Mouse (Mus musculus) lung, postnatal 0 days (tissue): Measurements from ENCODE around the gene Memo1. TPM values are rescaled to one million over a fixed set of nuclear protein-coding genes. Genes with fewer than 3 reads are reported as not detected.
"Not testable (repeated sequence)": the region's sequence is repeated elsewhere in the genome, so short reads cannot be mapped to it uniquely, and the experiment has no call there.

Experiments used
- ATAC-seq: fragments of 200-750 bp; cut with Nextera tagmentation; 2 replicates; pipeline ENCODE4 v1.8.0; 2017; ENCODE audit warnings: moderate library complexity
- DNase-seq: peaks from one replicate; pipeline ENCODE4 v3.0.0-alpha.2; 2016; ENCODE audit warnings: low spot score
- H3K27ac ChIP-seq: fragments of 300-500 bp; sonication (generic); 2 replicates; pipeline ENCODE4 v1.5.1; 2014; ENCODE audit warnings: antibody characterized with exemption, mild to moderate bottlenecking, low read length, mixed read lengths
- H3K27me3 ChIP-seq: fragments of 300-500 bp; sonication (generic); replicated peaks from 2 replicates; pipeline ENCODE4 v1.6.1; 2014; ENCODE audit warnings: low read length, mixed read lengths; ENCODE audit not compliant: insufficient read depth
- H3K36me3 ChIP-seq: fragments of 300-500 bp; sonication (generic); 2 replicates; pipeline ENCODE4 v1.6.1; 2014; ENCODE audit warnings: low read length, mixed read lengths; ENCODE audit not compliant: insufficient read depth
- H3K4me1 ChIP-seq: fragments of 300-500 bp; sonication (generic); 2 replicates; pipeline ENCODE4 v1.6.1; 2014; ENCODE audit warnings: antibody characterized with exemption, low read depth, low read length, mixed read lengths; ENCODE audit not compliant: insufficient read depth
- H3K4me2 ChIP-seq: fragments of 300-500 bp; sonication (generic); replicated peaks from 2 replicates; pipeline ENCODE4 v1.6.1; 2014; ENCODE audit warnings: low read depth, mild to moderate bottlenecking, low read length, moderate library complexity, mixed read lengths
- H3K4me3 ChIP-seq: fragments of 300-500 bp; sonication (generic); 2 replicates; pipeline ENCODE4 v1.5.1; 2014; ENCODE audit warnings: low read depth, low read length
- H3K9ac ChIP-seq: fragments of 300-500 bp; sonication (generic); replicated peaks from 2 replicates; pipeline ENCODE4 v1.6.1; 2014; ENCODE audit warnings: low read depth, mild to moderate bottlenecking
- H3K9me3 ChIP-seq: fragments of 300-500 bp; sonication (generic); 2 replicates; pipeline ENCODE4 v1.6.1; 2016; ENCODE audit warnings: low read length, mixed read lengths
- CTCF ChIP-seq: IDR thresholded peaks from 2 replicates; pipeline ENCODE4 v1.5.1; 2016; ENCODE audit warnings: antibody characterized with exemption, mild to moderate bottlenecking
- EP300 ChIP-seq: IDR thresholded peaks from 2 replicates; pipeline ENCODE4 v1.6.1; 2016; ENCODE audit warnings: antibody characterized with exemption, mild to moderate bottlenecking, control low read depth
- WGBS: fragments of 180-500 bp; shearing (Covaris S2); extraction: QIAGEN DNeasy Blood & Tissue Kit; methylation state at CpG from one replicate; pipeline ENCODE4 v1.1.7; 2014; 5-methylcytosine and 5-hydroxymethylcytosine counted together
- polyA plus RNA-seq: library from polyadenylated mRNA; unstranded; fragments of >200 nt; fragmentation: Nextera tagmentation; extraction: Ambion mirVana; gene quantifications from 2 replicates; pipeline ENCODE4 v1.2.1, GENCODE M21; 2015

Memo1 gene
- polyA plus RNA-seq, 1 experiment from 2014 or later: 54.2 TPM

DNA sequence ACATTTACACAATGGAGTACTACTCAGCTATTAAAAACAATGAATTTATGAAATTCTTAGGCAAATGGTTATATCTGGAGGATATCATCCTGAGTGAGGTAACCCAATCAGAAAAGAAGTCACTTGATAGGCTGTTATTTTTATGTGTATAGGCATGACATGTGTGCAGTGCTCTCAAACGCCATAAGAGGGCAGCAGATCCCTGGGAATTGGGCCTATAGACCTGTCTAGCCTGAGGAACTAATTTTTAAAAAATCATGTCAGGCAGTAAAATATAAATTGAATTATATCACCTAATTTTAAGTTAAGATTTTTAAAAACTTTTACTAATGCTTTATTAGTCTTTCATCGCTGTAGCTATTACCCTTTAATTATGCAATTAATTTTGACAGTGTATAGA lies 32.8 kb upstream of the Memo1 start:
- 49% methylated on average over 2 of the region's 2 CpGs for WGBS
- TF ChIP-seq CTCF: peak; percentile 73
- not testable (repeated sequence) for H3K36me3 ChIP-seq, H3K9ac ChIP-seq, H3K27me3 ChIP-seq, H3K4me1 ChIP-seq, H3K4me3 ChIP-seq, H3K27ac ChIP-seq, H3K9me3 ChIP-seq, H3K4me2 ChIP-seq
- DNase-seq: peak; percentile 60
- peak; percentile 55 for ATAC-seq

GRCm38 (mm10) chr17:74327195-74327594 lies 31.9 kb upstream of the Memo1 start:
- not testable (repeated sequence) for H3K4me2 ChIP-seq, H3K27ac ChIP-seq, H3K9me3 ChIP-seq, H3K4me1 ChIP-seq, DNase-seq, H3K9ac ChIP-seq, H3K36me3 ChIP-seq, H3K4me3 ChIP-seq, H3K27me3 ChIP-seq, ATAC-seq
- 84% methylated on average over 7 of the region's 7 CpGs for WGBS

GRCm38 (mm10) chr17:74323844-74324243 lies 28.5 kb upstream of the Memo1 start, which contains the start of gene Dpy30:
Gene Dpy30, minus strand, starts transcription at chr17:74323944.
- WGBS: 77% methylated on average over 2 of the region's 2 CpGs
- Histone ChIP-seq H3K4me2 (no peak within 1 kb of the TSS), H3K9me3 (no peaks in the 10 kb centered on the region), H3K27me3 (no peaks in the 10 kb centered on the region), H3K27ac (no peak within 1 kb of the TSS), H3K9ac (no peak within 1 kb of the TSS), H3K4me3 (no peak within 1 kb of the TSS), H3K4me1 (no peaks in the 10 kb centered on the region), H3K36me3 (no peaks in the 10 kb centered on the region)
- ATAC-seq (no peak), DNase-seq (no peak)
- TF ChIP-seq EP300 (no peak), CTCF (no peak)

GRCm38 (mm10) chr17:74322400-74323054 lies 27.2 kb upstream of the Memo1 start:
- ATAC-seq (no peak), DNase-seq (no peak)
- Histone ChIP-seq H3K4me3 (no peak overlapping the region), H3K27me3 (no peaks in the 10 kb centered on the region), H3K9ac (no peak overlapping the region), H3K4me2 (no peak overlapping the region), H3K27ac (no peak overlapping the region), H3K9me3 (no peaks in the 10 kb centered on the region), H3K36me3 (no peaks in the 10 kb centered on the region), H3K4me1 (no peaks in the 10 kb centered on the region)
- no peak for TF ChIP-seq EP300
- TF ChIP-seq CTCF: peak; percentile 50
- 38% methylated on average over 5 of the region's 5 CpGs for WGBS

GRCm38 (mm10) chr17:74318721-74319120 lies 23.4 kb upstream of the Memo1 start:
- no peak for ATAC-seq
- Histone ChIP-seq H3K4me3 (no peak overlapping the region), H3K4me2 (no peak overlapping the region), H3K9ac (no peak overlapping the region), H3K27me3 (no peaks in the 10 kb centered on the region), H3K27ac (no peak overlapping the region), H3K36me3 (no peaks in the 10 kb centered on the region), H3K4me1 (peaks cover 6% of the 10 kb centered on the region; the same call in 1 of the 2 replicates), H3K9me3 (no peaks in the 10 kb centered on the region)
- no peak for DNase-seq
- TF ChIP-seq CTCF (peak; percentile 25; the same call in 1 of the 2 replicates), EP300 (no peak)
- WGBS: 96% methylated on average over 6 of the region's 6 CpGs

DNA sequence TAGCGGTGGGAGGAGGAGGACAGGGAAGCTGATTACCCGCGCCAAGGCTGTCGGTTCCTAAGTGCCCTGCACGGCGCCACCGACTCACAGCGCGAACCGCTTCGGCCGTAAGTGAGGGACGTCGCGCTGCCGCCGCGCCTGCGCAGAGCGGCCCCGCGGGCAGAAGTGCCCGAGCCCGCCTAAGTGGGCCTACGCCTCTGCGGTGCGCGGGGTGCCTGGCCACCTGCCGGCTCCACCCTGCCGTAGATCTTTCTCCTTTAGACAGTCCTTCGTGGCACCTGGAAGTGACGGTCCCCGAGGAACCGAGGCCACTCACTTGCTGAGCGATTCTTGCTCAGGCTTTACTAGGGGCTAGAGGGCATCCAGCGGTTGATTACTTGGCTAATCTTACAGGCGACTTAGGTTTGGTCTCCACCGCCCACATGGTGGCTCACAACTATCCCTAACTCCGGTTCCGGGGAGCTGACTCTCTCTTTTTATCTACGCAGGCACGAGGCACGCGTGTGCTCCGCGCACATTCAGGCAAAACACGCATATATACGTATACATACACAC lies 21.1 kb upstream of the Memo1 start:
- H3K4me1 ChIP-seq: peaks cover 6% of the 10 kb centered on the region; the same call in 1 of the 2 replicates
- H3K4me3 ChIP-seq: peak overlapping the region; percentile 86
- peak overlapping the region; percentile 55 for H3K9ac ChIP-seq
- no peaks in the 10 kb centered on the region for H3K9me3 ChIP-seq
- TF ChIP-seq EP300 (no peak), CTCF (peak; percentile 39; the same call in 1 of the 2 replicates)
- H3K36me3 ChIP-seq: no peaks in the 10 kb centered on the region
- DNase-seq (peak; percentile 94), ATAC-seq (peak; percentile 96)
- under 1% methylated on average over 46 of the region's 48 CpGs for WGBS
- H3K4me2 ChIP-seq: peak overlapping the region; percentile 85
- H3K27me3 ChIP-seq: no peaks in the 10 kb centered on the region
- peak overlapping the region; percentile 74 for H3K27ac ChIP-seq
